Mouse (Mus musculus): Measurements from ENCODE around the gene Tmbim7. TPM values are rescaled to one million over a fixed set of nuclear protein-coding genes. Genes with fewer than 3 reads are reported as not detected.
"Not testable (repeated sequence)": the region's sequence is repeated elsewhere in the genome, so short reads cannot be mapped to it uniquely, and the experiment has no call there.

Gene Tmbim7
- polyA plus RNA-seq (2015; fragmentation: Nextera tagmentation; extraction: Ambion mirVana) = not detected in 2 replicates

GRCm38 (mm10) chr5:3650881-3651280 is at the start of gene Tmbim7:
Tmbim7 (plus strand) TSS chr5:3651181.
- Histone ChIP-seq H3K4me2 (no peak within 1 kb of the TSS), H3K27ac (no peak within 1 kb of the TSS), H3K36me3 (no peaks in the 10 kb centered on the region), H3K9ac (no peak within 1 kb of the TSS), H3K4me1 (peaks cover 2% of the 10 kb centered on the region; the same call in 1 of the 2 replicates), H3K4me3 (replicated peaks) (no peak within 1 kb of the TSS), H3K9me3 (no peaks in the 10 kb centered on the region), H3K27me3 (replicated peaks) (no peaks in the 10 kb centered on the region)
- 80% methylated on average over 6 of the region's 6 CpGs for WGBS
- ATAC-seq (ENCODE audit: insufficient read depth, low FRiP score, low read depth) = no peak

GRCm38 (mm10) chr5:3607114-3607513 is 43.9 kb upstream of the Tmbim7 start:
- Histone ChIP-seq H3K4me2 (no peak overlapping the region), H3K9ac (no peak overlapping the region), H3K27me3 (replicated peaks) (no peaks in the 10 kb centered on the region), H3K27ac (no peak overlapping the region), H3K4me1 (no peaks in the 10 kb centered on the region), H3K9me3 (no peaks in the 10 kb centered on the region), H3K36me3 (peaks cover 20% of the 10 kb centered on the region), H3K4me3 (replicated peaks) (no peak overlapping the region)
- 92% methylated on average over 9 of the region's 9 CpGs for WGBS
- ATAC-seq (ENCODE audit: insufficient read depth, low FRiP score, low read depth) = no peak

GRCm38 (mm10) chr5:3609241-3609640 is 41.7 kb upstream of the Tmbim7 start:
- WGBS = 91% methylated on average over 7 of the region's 7 CpGs
- H3K4me3 ChIP-seq (replicated peaks) = no peak overlapping the region
- ATAC-seq (ENCODE audit: insufficient read depth, low FRiP score, low read depth) = no peak
- H3K27ac ChIP-seq = no peak overlapping the region
- peaks cover 24% of the 10 kb centered on the region for H3K36me3 ChIP-seq
- H3K9ac ChIP-seq = no peak overlapping the region
- no peaks in the 10 kb centered on the region for H3K9me3 ChIP-seq
- no peaks in the 10 kb centered on the region for H3K4me1 ChIP-seq
- H3K27me3 ChIP-seq (replicated peaks) = no peaks in the 10 kb centered on the region
- H3K4me2 ChIP-seq = no peak overlapping the region

GRCm38 (mm10) chr5:3611835-3612234 is 39.1 kb upstream of the Tmbim7 start:
- peaks cover 15% of the 10 kb centered on the region for H3K36me3 ChIP-seq
- ATAC-seq (ENCODE audit: insufficient read depth, low FRiP score, low read depth); H3K9me3 ChIP-seq; H3K27ac ChIP-seq; H3K27me3 ChIP-seq (replicated peaks); H3K4me2 ChIP-seq; H3K4me3 ChIP-seq (replicated peaks); H3K4me1 ChIP-seq; H3K9ac ChIP-seq: not testable (repeated sequence)
- WGBS = 84% methylated on average over 2 of the region's 2 CpGs

- Histone ChIP-seq H3K9me3 (no peaks in the 10 kb centered on the region), H3K36me3 (peaks cover 13% of the 10 kb centered on the region), H3K4me2 (no peak overlapping the region), H3K27ac (no peak overlapping the region), H3K4me3 (replicated peaks) (no peak overlapping the region), H3K27me3 (replicated peaks) (no peaks in the 10 kb centered on the region), H3K4me1 (no peaks in the 10 kb centered on the region), H3K9ac (no peak overlapping the region)
- whole genome bisulfite sequencing = 87% methylated on average over 7 of the region's 7 CpGs
- no peak for ATAC-seq (ENCODE audit: insufficient read depth, low FRiP score, low read depth)
Observed at GRCm38 (mm10) chr5:3620486-3620885, 30.5 kb upstream of the Tmbim7 start.

- H3K27ac ChIP-seq = no peak overlapping the region
- no peak overlapping the region for H3K4me2 ChIP-seq
- no peaks in the 10 kb centered on the region for H3K27me3 ChIP-seq (replicated peaks)
- no peak overlapping the region for H3K4me3 ChIP-seq (replicated peaks)
- 89% methylated on average over 5 of the region's 5 CpGs for WGBS
- H3K9ac ChIP-seq = no peak overlapping the region
- no peaks in the 10 kb centered on the region for H3K9me3 ChIP-seq
- H3K4me1 ChIP-seq = no peaks in the 10 kb centered on the region
- no peak for ATAC-seq (ENCODE audit: insufficient read depth, low FRiP score, low read depth)
- H3K36me3 ChIP-seq = peaks cover 8% of the 10 kb centered on the region; the same call in 1 of the 2 replicates
Observed at GRCm38 (mm10) chr5:3630055-3630454, 20.9 kb upstream of the Tmbim7 start.

GRCm38 (mm10) chr5:3631512-3632271 is 19.3 kb upstream of the Tmbim7 start:
- Histone ChIP-seq H3K9ac (no peak overlapping the region), H3K36me3 (peaks cover 8% of the 10 kb centered on the region; the same call in 1 of the 2 replicates), H3K9me3 (no peaks in the 10 kb centered on the region), H3K4me1 (no peaks in the 10 kb centered on the region), H3K27ac (no peak overlapping the region), H3K27me3 (replicated peaks) (no peaks in the 10 kb centered on the region), H3K4me3 (replicated peaks) (no peak overlapping the region), H3K4me2 (no peak overlapping the region)
- 79% methylated on average over 16 of the region's 16 CpGs for WGBS
- ATAC-seq (ENCODE audit: insufficient read depth, low FRiP score, low read depth) = no peak

- Histone ChIP-seq H3K4me3 (replicated peaks) (no peak overlapping the region), H3K4me2 (no peak overlapping the region), H3K36me3 (peaks cover 8% of the 10 kb centered on the region; the same call in 1 of the 2 replicates), H3K27me3 (replicated peaks) (no peaks in the 10 kb centered on the region), H3K9me3 (no peaks in the 10 kb centered on the region), H3K9ac (no peak overlapping the region), H3K27ac (no peak overlapping the region), H3K4me1 (no peaks in the 10 kb centered on the region)
- ATAC-seq (ENCODE audit: insufficient read depth, low FRiP score, low read depth) = no peak
- 80% methylated on average over 5 of the region's 5 CpGs for WGBS
Observed at GRCm38 (mm10) chr5:3632285-3632684, 18.7 kb upstream of the Tmbim7 start.

- no peak for ATAC-seq (ENCODE audit: insufficient read depth, low FRiP score, low read depth)
- H3K27me3 ChIP-seq (replicated peaks) = no peaks in the 10 kb centered on the region
- H3K9me3 ChIP-seq = no peaks in the 10 kb centered on the region
- peaks cover 8% of the 10 kb centered on the region; the same call in 1 of the 2 replicates for H3K36me3 ChIP-seq
- WGBS = 91% methylated on average over 13 of the region's 13 CpGs
- no peak overlapping the region for H3K27ac ChIP-seq
- H3K4me3 ChIP-seq (replicated peaks) = no peak overlapping the region
- H3K4me2 ChIP-seq = no peak overlapping the region
- no peak overlapping the region for H3K9ac ChIP-seq
- H3K4me1 ChIP-seq = no peaks in the 10 kb centered on the region
Observed at GRCm38 (mm10) chr5:3633315-3633714, 17.7 kb upstream of the Tmbim7 start.

GRCm38 (mm10) chr5:3633951-3634350 is 17.0 kb upstream of the Tmbim7 start:
- WGBS = 73% methylated on average over 4 of the region's 4 CpGs
- Histone ChIP-seq H3K27ac (no peak overlapping the region), H3K4me1 (no peaks in the 10 kb centered on the region), H3K9me3 (no peaks in the 10 kb centered on the region), H3K4me2 (no peak overlapping the region), H3K36me3 (peaks cover 8% of the 10 kb centered on the region; the same call in 1 of the 2 replicates), H3K27me3 (replicated peaks) (no peaks in the 10 kb centered on the region), H3K9ac (no peak overlapping the region), H3K4me3 (replicated peaks) (no peak overlapping the region)
- no peak for ATAC-seq (ENCODE audit: insufficient read depth, low FRiP score, low read depth)

- H3K27me3 ChIP-seq (replicated peaks) = no peaks in the 10 kb centered on the region
- 77% methylated on average over 8 of the region's 8 CpGs for WGBS
- no peak overlapping the region for H3K4me2 ChIP-seq
- no peaks in the 10 kb centered on the region for H3K9me3 ChIP-seq
- H3K27ac ChIP-seq = no peak overlapping the region
- no peak overlapping the region for H3K4me3 ChIP-seq (replicated peaks)
- H3K4me1 ChIP-seq = no peaks in the 10 kb centered on the region
- no peak for ATAC-seq (ENCODE audit: insufficient read depth, low FRiP score, low read depth)
- H3K36me3 ChIP-seq = peaks cover 8% of the 10 kb centered on the region; the same call in 1 of the 2 replicates
- H3K9ac ChIP-seq = no peak overlapping the region
Observed at GRCm38 (mm10) chr5:3635286-3635685, 15.7 kb upstream of the Tmbim7 start.

GRCm38 (mm10) chr5:3644621-3645020 is 6.4 kb upstream of the Tmbim7 start:
- Histone ChIP-seq H3K9ac (no peak overlapping the region), H3K27me3 (replicated peaks) (no peaks in the 10 kb centered on the region), H3K4me2 (no peak overlapping the region), H3K9me3 (no peaks in the 10 kb centered on the region), H3K4me3 (replicated peaks) (no peak overlapping the region), H3K36me3 (peaks cover 14% of the 10 kb centered on the region), H3K27ac (no peak overlapping the region), H3K4me1 (peaks cover 7% of the 10 kb centered on the region; the same call in 1 of the 2 replicates)
- ATAC-seq (ENCODE audit: insufficient read depth, low FRiP score, low read depth) = no peak
- WGBS = 93% methylated on average over 6 of the region's 6 CpGs
